Mouse (Mus musculus): Measurements from ENCODE around the gene Soga1.

Soga1 gene

GRCm38 (mm10) chr2:157035371-157035770 lies 43.7 kb downstream of the Soga1 start:
- peak; percentile 79 to 88 for DNase-seq

DNA sequence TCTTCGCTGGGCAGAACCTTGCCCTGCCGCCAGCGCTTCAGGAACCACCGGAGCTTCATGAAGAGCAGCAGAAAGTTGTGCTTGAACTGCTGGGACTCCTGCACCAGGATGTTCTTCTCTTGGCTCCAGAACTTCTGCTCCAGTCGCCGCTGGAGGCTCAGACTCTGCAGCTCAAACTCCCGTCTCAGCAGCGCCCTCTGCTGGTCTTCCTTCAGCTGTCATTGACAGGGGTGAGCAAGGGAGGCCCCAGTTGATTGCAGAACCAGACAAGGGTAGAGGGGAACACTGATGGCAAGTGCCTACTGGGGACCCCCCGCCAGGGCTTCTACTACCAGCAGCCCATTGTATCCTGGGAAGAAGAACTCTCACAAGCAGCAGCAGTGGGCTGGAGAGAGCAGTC lies 48.2 kb downstream of the Soga1 start:
- DNase-seq = peak; percentile 91 to 97

- DNase-seq = no peak
Measured at GRCm38 (mm10) chr2:157028261-157028660, 50.8 kb downstream of the Soga1 start.

DNA sequence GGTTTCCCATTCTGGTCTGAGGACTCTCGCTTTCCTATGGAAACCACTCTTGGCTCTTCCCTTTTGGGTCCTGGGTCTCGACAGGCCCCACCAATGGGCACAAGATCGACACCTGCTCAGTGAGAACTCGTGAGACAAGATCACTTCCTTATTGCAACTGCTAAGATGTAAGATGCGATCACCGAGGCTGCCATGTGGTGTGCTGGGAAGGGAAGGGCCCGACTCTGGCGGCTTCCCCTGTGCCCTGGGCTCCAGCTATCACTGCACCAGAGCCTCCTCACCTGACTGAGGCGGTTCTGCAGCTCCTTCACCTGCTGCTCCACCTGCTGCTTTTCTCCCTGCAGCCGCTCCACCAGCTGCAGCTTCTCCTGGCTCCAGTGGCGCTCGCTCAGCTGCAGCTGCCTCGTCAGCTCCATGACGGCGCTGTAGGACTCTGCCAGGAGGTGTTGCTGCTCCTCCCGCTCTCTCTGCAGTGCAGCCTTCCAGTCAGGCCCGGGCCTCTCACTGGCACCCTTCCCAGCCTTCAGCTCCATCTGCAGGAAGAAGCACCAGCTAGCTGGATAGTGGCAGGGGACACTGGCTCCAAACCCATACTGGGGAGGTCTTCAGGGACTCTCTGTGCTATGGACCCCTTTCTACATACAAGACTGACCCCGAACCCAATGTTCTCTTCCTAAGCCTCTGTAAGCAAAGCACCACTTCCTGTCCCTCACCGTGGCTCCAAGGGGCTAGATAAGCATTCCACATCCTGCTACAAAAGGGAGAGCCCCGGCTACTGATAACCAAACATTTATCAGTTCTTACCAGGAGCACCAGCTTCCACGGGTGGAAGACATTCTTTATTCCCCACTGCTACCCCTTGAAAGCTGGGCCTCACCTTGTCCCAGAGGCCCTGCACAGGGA lies 51.7 kb downstream of the Soga1 start:
- peak; percentile 79 for DNase-seq

GRCm38 (mm10) chr2:157021156-157021555 lies 57.9 kb downstream of the Soga1 start:
- no peak for DNase-seq

DNA sequence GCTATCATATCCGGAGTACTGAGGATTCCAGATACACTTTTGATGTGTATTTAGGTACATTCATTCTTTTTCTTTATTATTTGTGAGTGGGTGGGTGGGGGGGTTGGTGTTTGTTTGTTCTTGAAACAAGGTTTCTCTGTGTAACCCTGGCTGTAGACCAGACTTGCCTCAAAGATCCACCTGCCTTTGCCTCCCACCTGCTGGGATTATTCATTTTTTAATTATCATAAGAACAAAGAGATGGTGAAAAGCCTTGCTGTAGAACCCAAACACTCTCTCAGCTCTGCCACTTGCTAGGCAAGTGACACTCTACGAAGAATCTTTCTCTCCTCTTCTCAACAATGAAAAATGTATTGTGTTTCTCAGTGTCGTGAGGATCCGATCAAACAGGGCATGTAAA lies 59.8 kb downstream of the Soga1 start:
- DNase-seq = no peak

DNA sequence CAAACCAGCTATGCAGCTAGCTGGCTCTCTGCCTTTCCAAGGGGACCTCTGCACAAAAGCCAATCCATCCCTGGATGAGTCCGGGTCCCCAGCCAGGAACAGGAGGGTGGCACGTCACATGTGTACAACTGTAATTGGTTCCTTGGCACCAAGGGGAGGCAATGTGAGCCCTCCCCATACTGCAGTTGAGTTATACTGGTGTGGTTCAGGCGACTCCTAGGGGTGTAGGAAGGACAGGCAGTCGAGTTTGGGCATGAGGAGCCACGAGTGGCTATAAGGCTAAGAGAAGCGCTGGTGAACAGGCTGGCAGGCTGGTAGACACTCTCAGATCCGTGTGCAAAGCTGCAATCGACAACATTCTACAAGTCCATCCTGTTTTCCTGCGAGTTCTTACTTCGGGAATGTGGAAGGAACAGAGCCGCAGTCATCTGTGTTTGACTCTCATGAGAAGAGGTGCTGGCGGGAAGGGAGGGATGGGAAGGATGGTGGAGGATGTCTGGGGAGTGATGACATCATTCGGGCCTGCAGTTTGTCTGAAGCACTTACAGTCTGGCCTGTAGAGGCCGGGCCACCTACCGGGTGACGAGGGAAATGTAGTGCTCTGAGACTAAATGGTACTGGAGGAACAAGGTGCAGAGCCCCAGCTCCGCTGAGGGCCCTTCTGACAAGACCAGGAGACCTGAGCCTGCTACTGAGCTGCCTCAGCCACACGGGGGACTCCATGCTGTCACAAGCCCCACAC lies 62.4 kb downstream of the Soga1 start:
- DNase-seq = no peak

DNA sequence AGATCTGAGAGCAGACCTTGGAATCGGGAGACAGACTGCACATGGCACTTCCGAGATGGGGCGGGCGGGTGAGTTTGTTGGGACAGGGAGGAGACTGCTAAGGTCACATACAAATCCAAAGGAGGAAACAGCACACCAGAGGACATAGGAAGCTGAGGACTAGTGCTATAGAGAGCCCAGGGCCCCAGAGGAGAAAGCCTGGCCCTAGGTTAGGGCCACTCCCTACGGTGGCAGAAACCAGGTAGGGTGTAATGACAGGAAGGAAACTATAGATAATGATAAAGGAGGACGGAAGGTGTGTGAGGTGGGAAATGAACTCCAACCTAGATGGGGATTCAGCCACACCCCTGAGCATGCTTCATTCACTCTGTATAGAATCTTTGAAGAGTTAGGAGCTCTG lies 66.7 kb downstream of the Soga1 start:
- DNase-seq = no peak

GRCm38 (mm10) chr2:157010634-157011310 lies 68.3 kb downstream of the Soga1 start:
- DNase-seq = peak; percentile 49 to 58

DNA sequence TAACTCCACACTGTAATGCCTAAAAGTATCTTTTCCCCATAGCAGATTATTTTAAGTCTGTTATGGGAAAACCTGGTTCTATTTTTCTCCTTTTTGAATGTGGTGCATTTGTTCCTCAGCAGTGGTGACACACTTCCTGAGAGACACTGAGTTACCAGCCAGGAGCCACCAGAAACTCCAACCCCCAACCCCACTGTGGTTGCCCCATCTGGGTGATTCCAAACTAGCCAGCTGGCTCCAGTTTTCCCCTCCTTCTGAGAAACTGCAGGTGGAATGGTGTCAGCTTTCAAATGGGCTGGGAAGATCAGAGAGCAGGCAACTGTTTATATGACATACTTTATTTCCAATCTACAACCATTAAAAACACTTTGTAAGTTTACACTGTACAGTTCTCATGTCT lies 68.9 kb downstream of the Soga1 start:
- no peak for DNase-seq

- DNase-seq = no peak
Measured at GRCm38 (mm10) chr2:157008509-157008908, 70.5 kb downstream of the Soga1 start.

DNA sequence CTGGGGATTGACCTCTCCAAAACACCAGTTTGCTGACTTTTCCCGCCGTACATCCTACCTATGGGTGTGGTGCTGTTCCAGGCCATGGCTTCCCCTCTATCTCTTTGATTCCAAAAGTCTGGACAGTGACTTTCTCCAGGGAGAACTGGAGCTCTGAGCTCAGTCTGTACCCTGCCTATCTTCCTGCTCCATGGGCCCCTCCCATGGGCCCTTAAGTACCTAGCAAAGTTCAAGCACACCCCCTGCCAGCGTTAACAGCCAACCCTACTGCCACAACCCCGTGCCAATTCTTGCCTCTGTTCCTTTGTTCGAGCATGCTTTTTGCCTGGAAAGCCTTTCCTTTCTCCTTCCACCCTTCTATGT lies 71.8 kb downstream of the Soga1 start:
- peak in 1 of 2 experiments; percentile 21 for DNase-seq

GRCm38 (mm10) chr2:157006511-157007233 lies 72.4 kb downstream of the Soga1 start, which contains the start of gene Dsn1:
Dsn1 (minus strand) TSS chr2:157007154.
- DNase-seq = peak; percentile 93

DNA sequence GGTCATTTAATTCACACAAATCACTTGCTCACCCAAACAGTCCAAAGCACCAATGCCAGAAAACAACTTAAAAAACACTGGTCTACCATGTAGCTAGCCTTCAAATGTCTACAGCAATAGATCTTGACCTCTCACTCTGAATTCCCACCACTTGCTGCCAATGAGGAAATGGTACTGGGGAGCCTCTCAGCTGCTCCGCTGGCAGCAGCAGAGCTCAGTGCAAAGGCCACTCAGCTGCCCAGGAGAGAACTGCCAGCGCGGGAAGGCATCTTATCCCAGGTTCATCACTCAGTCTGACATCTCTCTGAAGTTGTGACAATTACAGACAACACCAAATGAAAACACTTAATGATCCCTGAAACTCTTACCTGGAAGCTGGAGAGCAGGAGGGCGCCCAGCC lies 76.7 kb downstream of the Soga1 start:
- DNase-seq = no peak

DNA sequence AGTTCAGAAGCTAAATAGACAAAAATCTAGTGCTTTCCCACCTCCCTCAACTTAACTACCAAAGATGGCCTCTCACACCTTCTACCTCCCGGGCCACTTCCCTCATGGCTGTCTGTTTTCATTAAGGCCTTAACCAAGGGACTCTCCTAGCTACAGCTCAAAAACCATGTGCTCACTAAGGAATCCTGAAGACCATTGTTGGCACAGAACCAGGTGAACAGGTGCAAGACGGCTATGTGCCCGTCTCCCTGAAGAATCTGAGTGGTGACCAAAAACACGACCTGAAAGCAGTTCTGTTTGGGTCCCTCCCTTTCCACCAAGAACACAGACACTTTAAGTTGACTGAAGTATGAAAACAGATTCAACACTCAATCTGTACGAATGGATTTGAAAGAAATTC lies 80.8 kb downstream of the Soga1 start:
- peak; percentile 80 to 88 for DNase-seq

DNA sequence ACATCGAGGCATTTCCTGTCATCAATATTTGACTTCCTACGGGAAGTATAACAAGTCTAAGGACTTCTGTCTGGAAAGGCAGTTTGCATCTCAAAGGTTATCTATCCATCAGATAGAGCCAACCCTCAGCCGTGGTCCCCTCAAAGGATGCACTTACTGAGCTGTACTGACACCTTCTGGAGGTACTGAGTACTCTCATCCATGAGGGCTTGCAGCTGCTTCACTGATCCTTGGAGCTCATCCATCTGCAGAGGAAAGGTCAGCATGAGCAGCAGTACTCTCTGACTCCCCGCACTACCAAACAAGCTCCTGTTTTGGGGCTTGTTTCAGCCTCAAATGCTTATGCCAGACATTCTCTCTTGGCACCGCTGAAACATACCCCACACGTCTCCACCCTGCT lies 82.5 kb downstream of the Soga1 start:
- peak; percentile 81 for DNase-seq

DNA sequence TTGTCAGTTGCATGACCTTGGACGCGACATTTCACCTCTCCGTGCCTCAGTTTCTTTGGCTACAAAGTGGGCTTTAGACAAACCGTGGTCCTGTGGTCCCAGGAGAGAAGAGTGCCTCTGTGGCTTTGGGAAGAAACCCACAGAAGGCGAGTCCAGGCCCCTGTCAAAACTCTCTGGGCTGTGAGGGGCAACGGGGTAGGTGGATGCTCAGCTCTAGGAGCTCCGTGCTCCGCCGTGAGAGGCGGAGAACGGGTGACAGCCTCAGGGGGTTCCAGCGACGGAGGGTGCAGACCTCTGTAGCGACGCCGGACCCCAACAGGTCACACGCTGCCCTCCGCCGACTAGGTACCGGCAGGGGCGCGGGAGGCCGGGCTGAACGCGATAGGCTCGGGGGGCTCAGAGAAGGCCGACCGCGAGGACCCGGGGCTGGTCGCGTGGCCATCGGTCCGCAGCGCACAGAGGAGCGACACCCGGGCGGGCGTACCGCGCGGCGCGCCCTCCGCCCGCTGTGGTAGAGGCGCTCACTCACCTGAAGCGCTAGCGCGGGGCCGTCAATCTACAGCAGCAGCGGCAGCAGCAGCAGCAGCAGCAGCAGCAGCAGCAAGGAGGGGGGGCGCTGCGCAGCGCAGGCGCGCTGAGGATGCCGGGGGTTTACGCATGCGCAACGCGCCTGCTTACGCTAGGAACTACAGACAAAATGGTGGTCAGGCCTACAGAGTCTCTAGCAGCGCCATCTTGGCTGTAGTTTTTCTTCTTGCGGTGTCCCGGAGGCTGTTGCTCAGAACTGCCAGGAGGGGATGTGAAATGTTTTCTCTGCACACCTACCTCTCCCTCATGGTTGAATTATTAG lies 87.4 kb downstream of the Soga1 start, which contains the start of gene Ndrg3:
Ndrg3 (minus strand) TSS at position 587 of the 850 bp plus-strand sequence.
- DNase-seq = peak; percentile 98

DNA sequence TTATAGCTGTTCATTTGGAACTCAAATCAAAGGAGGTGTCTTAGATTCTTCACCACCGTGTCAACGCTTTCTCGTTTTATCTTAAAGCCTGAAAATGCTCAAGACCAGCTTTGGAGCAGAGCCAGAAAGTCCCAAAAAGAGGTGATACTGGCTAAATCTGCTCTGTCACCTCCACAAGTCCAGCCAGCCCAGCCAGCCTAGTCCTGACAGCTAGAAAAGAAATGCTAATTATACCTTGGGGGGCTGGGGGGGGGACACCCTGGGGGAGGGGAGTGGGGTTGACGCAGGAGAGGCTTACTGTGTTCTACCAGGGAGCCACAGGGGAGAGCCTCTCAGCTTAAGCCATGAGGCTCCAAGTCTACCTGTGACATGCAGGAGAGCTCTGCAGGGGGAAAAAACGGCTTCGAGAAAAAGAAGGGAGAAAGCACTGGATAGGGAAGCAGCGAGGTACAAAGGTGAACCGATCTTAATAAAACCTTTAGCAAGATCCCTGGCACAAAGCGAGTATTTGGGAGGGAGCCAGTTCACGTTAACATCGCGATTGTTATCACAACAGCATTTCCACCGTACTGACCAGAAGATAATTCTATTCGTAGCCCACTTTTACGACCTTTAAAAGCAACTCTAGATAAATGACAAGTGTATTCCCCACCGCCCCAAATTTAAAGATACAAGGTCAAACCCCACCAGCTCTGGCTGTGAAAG lies 88.2 kb downstream of the Soga1 start:
- DNase-seq = peak; percentile 61 to 70

DNA sequence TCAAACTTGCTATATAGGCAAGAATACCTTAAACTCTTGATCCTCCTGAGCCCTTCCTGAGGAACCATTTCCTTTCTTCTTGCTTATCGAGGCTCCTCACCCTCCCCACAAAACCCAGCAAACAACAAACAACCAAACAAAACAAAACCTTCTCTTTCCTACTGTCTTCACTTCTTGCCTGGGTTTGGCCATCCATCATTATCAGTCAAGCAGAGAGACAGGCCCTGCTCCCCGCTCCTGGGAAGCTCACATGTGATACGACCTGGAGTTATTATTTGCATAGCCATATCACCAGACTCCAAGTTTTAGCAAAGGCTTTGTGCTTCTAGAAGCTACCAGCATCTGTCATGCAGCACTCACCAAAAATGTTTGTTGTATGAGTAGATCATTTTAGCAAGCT lies 91.7 kb downstream of the Soga1 start:
- no peak for DNase-seq

- DNase-seq = peak in 1 of 2 experiments; percentile 23
Measured at GRCm38 (mm10) chr2:156982864-156983263, 96.2 kb downstream of the Soga1 start.

DNA sequence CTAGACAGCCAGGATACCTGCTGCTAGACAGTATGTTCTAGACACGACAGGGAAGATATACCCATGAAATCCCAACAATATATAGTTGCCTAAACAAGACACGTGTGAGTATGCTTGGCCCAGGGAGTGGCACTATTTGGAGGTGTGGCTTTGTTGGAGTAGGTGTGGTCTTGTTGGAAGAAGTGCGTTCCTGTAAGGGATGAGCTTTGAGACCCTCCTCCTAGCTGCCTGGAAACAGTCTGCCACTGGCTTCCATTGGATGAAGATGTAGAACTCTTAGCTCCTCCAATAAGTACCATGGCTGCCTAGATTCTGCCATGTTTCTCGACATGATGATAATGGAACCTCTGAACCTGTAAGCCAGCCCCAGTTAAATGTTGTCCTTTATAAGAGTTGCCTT lies 97.8 kb downstream of the Soga1 start:
- no peak for DNase-seq

Data from cerebellum, postnatal 14 days (tissue).